Mouse (Mus musculus) G1E (cell line): ENCODE measurements around the gene Lrrn4cl.

Experiments used
- CTCF ChIP-seq: IDR thresholded peaks from 2 replicates; pipeline ENCODE4 v1.5.1; 2012; ENCODE audit warnings: low read depth, low read length, inconsistent platforms, mixed read lengths
- GATA1 ChIP-seq: IDR thresholded peaks from 2 replicates; pipeline ENCODE4 v1.6.1; 2012; ENCODE audit warnings: borderline replicate concordance, low read length, inconsistent platforms, mixed read lengths
- GATA2 ChIP-seq: IDR thresholded peaks from 2 replicates; pipeline ENCODE4 v1.6.1; 2012; ENCODE audit warnings: low read depth, low read length, inconsistent platforms, borderline replicate concordance
- POLR2AphosphoS5 ChIP-seq: IDR thresholded peaks from 2 replicates; pipeline ENCODE4 v1.6.1; 2012; ENCODE audit warnings: low read depth, low read length, inconsistent platforms; ENCODE audit not compliant: insufficient replicate concordance
- TAL1 ChIP-seq: conservative IDR thresholded peaks from 2 replicates; pipeline ENCODE4 v1.6.1; 2012; ENCODE audit warnings: low read depth, low read length, inconsistent platforms, mixed read lengths

DNA sequence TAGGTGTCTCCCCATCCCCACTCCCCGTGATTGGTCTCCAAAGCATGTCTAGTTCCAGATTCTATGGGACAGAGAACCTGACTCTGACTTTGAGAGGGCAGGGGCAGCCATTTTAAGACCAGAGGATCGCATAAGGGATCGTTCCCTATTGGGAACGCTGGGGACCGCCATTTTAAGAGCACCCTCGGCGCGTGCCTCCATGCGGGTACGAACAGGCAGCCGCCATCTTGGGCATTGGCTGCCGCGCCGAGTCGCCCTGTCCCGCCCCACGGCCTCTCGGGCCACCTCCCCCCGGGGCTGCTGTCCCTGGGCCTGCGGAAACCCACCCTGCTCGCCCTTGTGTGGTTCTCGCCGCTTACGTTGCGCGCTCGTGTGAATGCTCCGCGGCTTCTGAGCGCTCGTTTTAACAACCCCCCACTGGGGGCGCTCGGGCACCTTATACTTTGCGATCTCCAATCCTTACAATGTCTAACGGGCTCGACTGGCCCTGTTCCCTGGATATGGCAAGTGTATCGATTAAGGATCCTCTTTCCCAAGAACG is 13.2 kb upstream of the Lrrn4cl start, which contains the start of gene Bscl2:
- no peak for TF ChIP-seq CTCF
- TF ChIP-seq GATA1 = no peak
- no peak for TF ChIP-seq POLR2AphosphoS5
- no peak for TF ChIP-seq TAL1
- TF ChIP-seq GATA2 = no peak
